Mouse (Mus musculus) myocyte (in vitro differentiated cells): ENCODE results near the gene Mbd4. TPM values are rescaled to one million over a fixed set of nuclear protein-coding genes. Genes with fewer than 3 reads are reported as not detected.

Experiments
- H3K27me3 ChIP-seq: one replicate; pipeline ENCODE4 v1.6.1; 2011; ENCODE audit not compliant: control insufficient read depth, insufficient read depth, insufficient read length
- H3K36me3 ChIP-seq: one replicate; pipeline ENCODE4 v1.6.1; 2011; ENCODE audit not compliant: control insufficient read depth, insufficient read depth
- H3K4me2 ChIP-seq: one replicate; pipeline ENCODE4 v1.6.1; 2011; ENCODE audit warnings: low read depth, control low read depth
- H3K4me3 ChIP-seq: one replicate; pipeline ENCODE4 v1.5.1; 2011; ENCODE audit warnings: mild to moderate bottlenecking, control low read depth, moderate library complexity
- H3K79me2 ChIP-seq: one replicate; pipeline ENCODE4 v1.6.1; 2011; ENCODE audit not compliant: control insufficient read depth, insufficient read depth
- H3ac ChIP-seq: one replicate; pipeline ENCODE4 v1.6.1; 2011; ENCODE audit not compliant: control insufficient read depth, insufficient read length
- CEBPB ChIP-seq: IDR thresholded peaks from 2 replicates; pipeline ENCODE4 v1.6.1; 2011; ENCODE audit warnings: mild to moderate bottlenecking, moderate library complexity; ENCODE audit not compliant: poor library complexity, insufficient read depth, severe bottlenecking
- E2F4 ChIP-seq: IDR thresholded peaks from one replicate; pipeline ENCODE4 v1.6.1; 2011; ENCODE audit warnings: mild to moderate bottlenecking, control low read depth, moderate library complexity; ENCODE audit not compliant: insufficient read depth
- MAX ChIP-seq: IDR thresholded peaks from one replicate; pipeline ENCODE4 v1.6.1; 2011; ENCODE audit warnings: low read depth, mild to moderate bottlenecking, control low read depth
- MYOD1 ChIP-seq, 3 experiments: IDR thresholded peaks; one replicate each; pipeline ENCODE4 v1.6.1; 2011; ENCODE audit warnings: control low read depth in 2 of 3, low read depth in 2 of 3, mild to moderate bottlenecking in 2 of 3, moderate library complexity in 1 of 3; ENCODE audit not compliant: insufficient read length in 2 of 3, control insufficient read depth in 1 of 3
- MYOG ChIP-seq, 3 experiments: IDR thresholded peaks; one replicate each; pipeline ENCODE4 v1.6.1; 2011; ENCODE audit warnings: control low read depth in 2 of 3, low read depth in 2 of 3, mild to moderate bottlenecking in 2 of 3; ENCODE audit not compliant: insufficient read length in 2 of 3, control insufficient read depth in 1 of 3, insufficient read depth in 1 of 3
- POLR2A ChIP-seq: IDR thresholded peaks from one replicate; pipeline ENCODE4 v1.6.1; 2011; ENCODE audit warnings: low read depth, mild to moderate bottlenecking, control low read depth, moderate library complexity; ENCODE audit not compliant: insufficient read length
- POLR2AphosphoS2 ChIP-seq: IDR thresholded peaks from one replicate; pipeline ENCODE4 v1.6.1; 2011; ENCODE audit warnings: low read depth, control low read depth; ENCODE audit not compliant: insufficient read length
- REST ChIP-seq: IDR thresholded peaks from one replicate; pipeline ENCODE4 v1.6.1; 2011; ENCODE audit warnings: mild to moderate bottlenecking, control low read depth, moderate library complexity; ENCODE audit not compliant: insufficient read depth, insufficient read length
- SRF ChIP-seq: IDR thresholded peaks from one replicate; pipeline ENCODE4 v1.6.1; 2011; ENCODE audit warnings: low read depth; ENCODE audit not compliant: control insufficient read depth, insufficient read length
- TCF12 ChIP-seq: IDR thresholded peaks from one replicate; pipeline ENCODE4 v1.6.1; 2011; ENCODE audit warnings: mild to moderate bottlenecking, control low read depth; ENCODE audit not compliant: poor library complexity, insufficient read depth, severe bottlenecking
- TCF3 ChIP-seq: IDR thresholded peaks from one replicate; pipeline ENCODE4 v1.6.1; 2011; ENCODE audit warnings: low read depth, control low read depth; ENCODE audit not compliant: insufficient read length
- USF1 ChIP-seq: IDR thresholded peaks from one replicate; pipeline ENCODE4 v1.6.1; 2011; ENCODE audit warnings: low read depth, mild to moderate bottlenecking, control low read depth, moderate library complexity
- polyA plus RNA-seq: library from polyadenylated mRNA; unstranded; fragments of >200 nt; fragmentation: generic; extraction: Trizol; gene quantifications from one replicate; pipeline ENCODE4 v1.2.1, GENCODE M21; 2012; ENCODE audit warnings: missing spikeins

Mbd4 gene
- polyA plus RNA-seq, 1 experiment: 0.56 TPM

DNA sequence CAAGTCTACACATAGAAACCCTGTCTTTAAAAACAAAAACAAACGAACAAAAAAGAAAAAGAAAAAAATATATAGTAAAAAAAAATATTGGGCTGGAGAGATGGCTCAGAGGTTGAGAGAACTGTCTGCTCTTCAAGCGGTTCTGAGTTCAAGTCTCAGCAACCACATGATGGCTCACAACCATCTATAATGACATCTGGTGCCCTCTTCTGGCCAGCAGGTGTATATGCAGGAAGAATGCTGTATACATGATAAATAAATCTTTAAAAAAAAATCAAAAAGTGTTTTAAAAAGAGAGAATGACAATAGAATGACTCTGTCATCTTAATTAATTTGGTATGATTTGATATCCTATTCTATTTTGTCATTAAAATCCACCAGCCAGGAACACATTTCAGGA is 1.3 kb upstream of the Mbd4 start:
- TF ChIP-seq TCF3 (no peak), MAX (no peak), TCF12 (no peak), REST (no peak), MYOD1 (IDR thresholded peaks at IDR 0.05; ENCODE audit: control insufficient read depth in 1 of 3, insufficient read length in 2 of 3, low read depth in 2 of 3) (no peak), MYOG (IDR thresholded peaks at IDR 0.05; ENCODE audit: control insufficient read depth in 1 of 3, insufficient read depth in 1 of 3, insufficient read length in 2 of 3, low read depth in 2 of 3) (no peak), POLR2A (no peak), POLR2AphosphoS2 (no peak), SRF (no peak), CEBPB (no peak), E2F4 (no peak), USF1 (no peak)
- Histone ChIP-seq H3K4me2 (no peak overlapping the region), H3ac (no peak overlapping the region), H3K79me2 (peaks cover 5% of the 10 kb centered on the region), H3K27me3 (no peaks in the 10 kb centered on the region), H3K36me3 (no peaks in the 10 kb centered on the region), H3K4me3 (peak overlapping the region; percentile 65)

- Histone ChIP-seq H3K27me3 (no peaks in the 10 kb centered on the region), H3ac (no peak overlapping the region), H3K79me2 (peaks cover 5% of the 10 kb centered on the region), H3K36me3 (no peaks in the 10 kb centered on the region), H3K4me2 (peak overlapping the region; percentile 71), H3K4me3 (peak overlapping the region; percentile 65)
- TF ChIP-seq E2F4: no peak
- no peak for TF ChIP-seq REST
- no peak for TF ChIP-seq MYOG (IDR thresholded peaks at IDR 0.05; ENCODE audit: control insufficient read depth in 1 of 3, insufficient read depth in 1 of 3, insufficient read length in 2 of 3, low read depth in 2 of 3)
- TF ChIP-seq CEBPB: no peak
- TF ChIP-seq POLR2A: no peak
- no peak for TF ChIP-seq TCF12
- no peak for TF ChIP-seq SRF
- TF ChIP-seq POLR2AphosphoS2: no peak
These were observed 814 bp upstream of the Mbd4 start for GRCm38 (mm10) chr6:115853985-115854384.

GRCm38 (mm10) chr6:115852446-115853090 is 603 bp downstream of the Mbd4 start:
- peak overlapping the region; percentile 35 for H3ac ChIP-seq
- TF ChIP-seq POLR2A (no peak), TCF3 (no peak), MYOD1 (IDR thresholded peaks at IDR 0.05; ENCODE audit: control insufficient read depth in 1 of 3, insufficient read length in 2 of 3, low read depth in 2 of 3) (no peak), USF1 (no peak), MYOG (IDR thresholded peaks at IDR 0.05; ENCODE audit: control insufficient read depth in 1 of 3, insufficient read depth in 1 of 3, insufficient read length in 2 of 3, low read depth in 2 of 3) (no peak), REST (no peak), E2F4 (no peak), SRF (no peak), MAX (no peak), TCF12 (no peak), CEBPB (no peak), POLR2AphosphoS2 (no peak)
- H3K4me2 ChIP-seq: peak overlapping the region; percentile 99
- H3K27me3 ChIP-seq: no peaks in the 10 kb centered on the region
- H3K36me3 ChIP-seq: no peaks in the 10 kb centered on the region
- H3K79me2 ChIP-seq: peaks cover 5% of the 10 kb centered on the region
- peak overlapping the region; percentile 65 for H3K4me3 ChIP-seq

- Histone ChIP-seq H3K36me3 (peaks cover 7% of the 10 kb centered on the region), H3ac (no peak overlapping the region), H3K79me2 (peaks cover 5% of the 10 kb centered on the region), H3K27me3 (no peaks in the 10 kb centered on the region), H3K4me3 (no peak overlapping the region), H3K4me2 (no peak overlapping the region)
- TF ChIP-seq MYOG (IDR thresholded peaks at IDR 0.05; ENCODE audit: control insufficient read depth in 1 of 3, insufficient read depth in 1 of 3, insufficient read length in 2 of 3, low read depth in 2 of 3) (no peak), REST (no peak), MAX (no peak), TCF3 (no peak), USF1 (no peak), CEBPB (no peak), POLR2AphosphoS2 (no peak), SRF (no peak), TCF12 (no peak), E2F4 (no peak), MYOD1 (IDR thresholded peaks at IDR 0.05; ENCODE audit: control insufficient read depth in 1 of 3, insufficient read length in 2 of 3, low read depth in 2 of 3) (no peak), POLR2A (no peak)
These were observed 4.4 kb downstream of the Mbd4 start for GRCm38 (mm10) chr6:115848598-115849304.
